Mouse (Mus musculus) liver, embryonic 13.5 days (tissue): ENCODE measurements around the gene Lgi1. TPM values are rescaled to one million over a fixed set of nuclear protein-coding genes. Genes with fewer than 3 reads are reported as not detected.

ENCODE experiments used
- ATAC-seq: fragments of 200-750 bp; cut with Nextera tagmentation; 2 replicates; pipeline ENCODE4 v1.8.0; 2017; ENCODE audit warnings: low read depth, mild to moderate bottlenecking, moderate number of reproducible peaks, moderate library complexity
- DNase-seq: peaks from one replicate; pipeline ENCODE4 v3.0.0; 2022
- H3K27ac ChIP-seq: fragments of 300-500 bp; sonication (generic); 2 replicates; pipeline ENCODE4 v1.5.1; 2015; ENCODE audit warnings: moderate library complexity, mild to moderate bottlenecking, inconsistent platforms
- H3K27me3 ChIP-seq: fragments of 300-500 bp; sonication (generic); 2 replicates; pipeline ENCODE4 v1.6.1; 2015; ENCODE audit warnings: mild to moderate bottlenecking, inconsistent platforms
- H3K36me3 ChIP-seq: fragments of 300-500 bp; sonication (generic); 2 replicates; pipeline ENCODE4 v1.6.1; 2015; ENCODE audit warnings: mild to moderate bottlenecking, inconsistent platforms
- H3K4me1 ChIP-seq: fragments of 300-500 bp; sonication (generic); replicated peaks from 2 replicates; pipeline ENCODE4 v1.6.1; 2015; ENCODE audit warnings: inconsistent platforms
- H3K4me2 ChIP-seq: fragments of 300-500 bp; sonication (generic); 2 replicates; pipeline ENCODE4 v1.6.1; 2015; ENCODE audit warnings: inconsistent platforms, mild to moderate bottlenecking, moderate library complexity
- H3K4me3 ChIP-seq: fragments of 300-500 bp; sonication (generic); replicated peaks from 2 replicates; pipeline ENCODE4 v1.5.1; 2015; ENCODE audit warnings: mild to moderate bottlenecking, inconsistent platforms
- H3K9ac ChIP-seq: fragments of 300-500 bp; sonication (generic); 2 replicates; pipeline ENCODE4 v1.6.1; 2015; ENCODE audit warnings: mild to moderate bottlenecking, inconsistent platforms
- H3K9me3 ChIP-seq: fragments of 300-500 bp; sonication (generic); replicated peaks from 2 replicates; pipeline ENCODE4 v1.6.1; 2016; ENCODE audit warnings: inconsistent platforms
- WGBS: fragments of 180-500 bp; shearing (Covaris S2); methylation state at CpG from one replicate; pipeline ENCODE4 v1.1.7; 2015; ENCODE audit not compliant: insufficient replicate concordance; 5-methylcytosine and 5-hydroxymethylcytosine counted together
- polyA plus RNA-seq: library from polyadenylated mRNA; unstranded; fragments of >200 nt; fragmentation: Nextera tagmentation; extraction: Ambion mirVana; gene quantifications from 2 replicates; pipeline ENCODE4 v1.2.1, GENCODE M21; 2015

Gene Lgi1
- polyA plus RNA-seq, 1 experiment from 2014 or later: 0.13 TPM

GRCm38 (mm10) chr19:38308116-38308515 is 43.8 kb downstream of the Lgi1 start:
- no peaks in the 10 kb centered on the region for H3K9me3 ChIP-seq
- DNase-seq (no peak), ATAC-seq (no peak)
- no peaks in the 10 kb centered on the region for H3K4me1 ChIP-seq
- no peak overlapping the region for H3K4me2 ChIP-seq
- no peak overlapping the region for H3K27ac ChIP-seq
- WGBS: 70% methylated on average over 8 of the region's 8 CpGs
- no peaks in the 10 kb centered on the region for H3K27me3 ChIP-seq
- no peak overlapping the region for H3K9ac ChIP-seq
- H3K36me3 ChIP-seq: no peaks in the 10 kb centered on the region
- H3K4me3 ChIP-seq: no peak overlapping the region

- DNase-seq: no peak
- 80% methylated on average over 7 of the region's 7 CpGs for WGBS
- H3K4me1 ChIP-seq: no peaks in the 10 kb centered on the region
- ATAC-seq: no peak
- H3K4me2 ChIP-seq: no peak overlapping the region
- no peak overlapping the region for H3K4me3 ChIP-seq
- no peak overlapping the region for H3K27ac ChIP-seq
- no peaks in the 10 kb centered on the region for H3K9me3 ChIP-seq
- H3K9ac ChIP-seq: no peak overlapping the region
- H3K36me3 ChIP-seq: no peaks in the 10 kb centered on the region
- no peaks in the 10 kb centered on the region for H3K27me3 ChIP-seq
These were observed 50.8 kb downstream of the Lgi1 start for GRCm38 (mm10) chr19:38315099-38315498.

GRCm38 (mm10) chr19:38316602-38317313 is 52.4 kb downstream of the Lgi1 start:
- H3K4me1 ChIP-seq: no peaks in the 10 kb centered on the region
- DNase-seq: no peak
- H3K4me2 ChIP-seq: no peak overlapping the region
- WGBS: 60% methylated on average over 6 of the region's 6 CpGs
- H3K9ac ChIP-seq: no peak overlapping the region
- no peaks in the 10 kb centered on the region for H3K9me3 ChIP-seq
- H3K27ac ChIP-seq: no peak overlapping the region
- no peak for ATAC-seq
- no peaks in the 10 kb centered on the region for H3K36me3 ChIP-seq
- H3K27me3 ChIP-seq: no peaks in the 10 kb centered on the region
- H3K4me3 ChIP-seq: no peak overlapping the region

- no peaks in the 10 kb centered on the region for H3K27me3 ChIP-seq
- DNase-seq (no peak), ATAC-seq (no peak)
- no peaks in the 10 kb centered on the region for H3K9me3 ChIP-seq
- no peak overlapping the region for H3K9ac ChIP-seq
- no peaks in the 10 kb centered on the region for H3K4me1 ChIP-seq
- no peak overlapping the region for H3K4me2 ChIP-seq
- 74% methylated on average over 4 of the region's 4 CpGs for WGBS
- H3K4me3 ChIP-seq: no peak overlapping the region
- H3K36me3 ChIP-seq: no peaks in the 10 kb centered on the region
- H3K27ac ChIP-seq: no peak overlapping the region
These were observed 54.0 kb downstream of the Lgi1 start for GRCm38 (mm10) chr19:38318308-38318707.

GRCm38 (mm10) chr19:38319168-38319567 is 54.8 kb downstream of the Lgi1 start:
- ATAC-seq (no peak), DNase-seq (no peak)
- H3K4me2 ChIP-seq: no peak overlapping the region
- no peaks in the 10 kb centered on the region for H3K9me3 ChIP-seq
- no peak overlapping the region for H3K4me3 ChIP-seq
- no peak overlapping the region for H3K27ac ChIP-seq
- H3K4me1 ChIP-seq: no peaks in the 10 kb centered on the region
- H3K27me3 ChIP-seq: no peaks in the 10 kb centered on the region
- H3K9ac ChIP-seq: no peak overlapping the region
- H3K36me3 ChIP-seq: no peaks in the 10 kb centered on the region
- WGBS: 62% methylated on average over 4 of the region's 4 CpGs

GRCm38 (mm10) chr19:38320651-38321188 is 56.4 kb downstream of the Lgi1 start:
- DNase-seq (no peak), ATAC-seq (no peak)
- H3K9me3 ChIP-seq: no peaks in the 10 kb centered on the region
- H3K27ac ChIP-seq: no peak overlapping the region
- 56% methylated on average over 5 of the region's 5 CpGs for WGBS
- no peaks in the 10 kb centered on the region for H3K36me3 ChIP-seq
- no peaks in the 10 kb centered on the region for H3K27me3 ChIP-seq
- H3K4me3 ChIP-seq: no peak overlapping the region
- H3K9ac ChIP-seq: no peak overlapping the region
- H3K4me2 ChIP-seq: no peak overlapping the region
- H3K4me1 ChIP-seq: no peaks in the 10 kb centered on the region

GRCm38 (mm10) chr19:38323726-38324125 is 59.4 kb downstream of the Lgi1 start:
- Histone ChIP-seq H3K9me3 (no peaks in the 10 kb centered on the region), H3K9ac (no peak overlapping the region), H3K4me2 (no peak overlapping the region), H3K4me1 (no peaks in the 10 kb centered on the region), H3K36me3 (no peaks in the 10 kb centered on the region), H3K27ac (no peak overlapping the region), H3K27me3 (no peaks in the 10 kb centered on the region), H3K4me3 (no peak overlapping the region)
- DNase-seq (no peak), ATAC-seq (no peak)

GRCm38 (mm10) chr19:38324147-38325028 is 60.1 kb downstream of the Lgi1 start:
- no peaks in the 10 kb centered on the region for H3K27me3 ChIP-seq
- H3K4me2 ChIP-seq: no peak overlapping the region
- no peak for DNase-seq
- no peaks in the 10 kb centered on the region for H3K4me1 ChIP-seq
- 46% methylated on average over 10 of the region's 10 CpGs for WGBS
- H3K27ac ChIP-seq: no peak overlapping the region
- no peaks in the 10 kb centered on the region for H3K9me3 ChIP-seq
- H3K9ac ChIP-seq: no peak overlapping the region
- no peaks in the 10 kb centered on the region for H3K36me3 ChIP-seq
- ATAC-seq: no peak
- H3K4me3 ChIP-seq: no peak overlapping the region

- Histone ChIP-seq H3K9ac (no peak overlapping the region), H3K4me2 (no peak overlapping the region), H3K4me1 (no peaks in the 10 kb centered on the region), H3K9me3 (no peaks in the 10 kb centered on the region), H3K27me3 (no peaks in the 10 kb centered on the region), H3K36me3 (no peaks in the 10 kb centered on the region), H3K27ac (no peak overlapping the region), H3K4me3 (no peak overlapping the region)
- WGBS: 55% methylated on average over 4 of the region's 4 CpGs
- ATAC-seq (no peak), DNase-seq (no peak)
These were observed 60.7 kb downstream of the Lgi1 start for GRCm38 (mm10) chr19:38325029-38325398.

GRCm38 (mm10) chr19:38325854-38326253 is 61.5 kb downstream of the Lgi1 start:
- Histone ChIP-seq H3K27ac (no peak overlapping the region), H3K4me3 (no peak overlapping the region), H3K4me1 (no peaks in the 10 kb centered on the region), H3K9me3 (no peaks in the 10 kb centered on the region), H3K36me3 (no peaks in the 10 kb centered on the region), H3K9ac (no peak overlapping the region), H3K27me3 (no peaks in the 10 kb centered on the region), H3K4me2 (no peak overlapping the region)
- ATAC-seq (no peak), DNase-seq (no peak)
- WGBS: 71% methylated on average over 7 of the region's 7 CpGs

- H3K9me3 ChIP-seq: no peaks in the 10 kb centered on the region
- no peak overlapping the region for H3K9ac ChIP-seq
- H3K4me3 ChIP-seq: no peak overlapping the region
- WGBS: 53% methylated on average over 4 of the region's 4 CpGs
- no peaks in the 10 kb centered on the region for H3K4me1 ChIP-seq
- DNase-seq (no peak), ATAC-seq (no peak)
- no peak overlapping the region for H3K27ac ChIP-seq
- no peak overlapping the region for H3K4me2 ChIP-seq
- no peaks in the 10 kb centered on the region for H3K36me3 ChIP-seq
- no peaks in the 10 kb centered on the region for H3K27me3 ChIP-seq
These were observed 62.7 kb downstream of the Lgi1 start for GRCm38 (mm10) chr19:38327002-38327401.
